Mouse (Mus musculus) WW6 (cell line): ENCODE results near the gene Erbb3.

ENCODE experiments used
- DNase-seq: peaks from one replicate; pipeline ENCODE4 v3.0.0-alpha.2; 2013; ENCODE audit warnings: low read depth, low spot score

Gene Erbb3

DNA sequence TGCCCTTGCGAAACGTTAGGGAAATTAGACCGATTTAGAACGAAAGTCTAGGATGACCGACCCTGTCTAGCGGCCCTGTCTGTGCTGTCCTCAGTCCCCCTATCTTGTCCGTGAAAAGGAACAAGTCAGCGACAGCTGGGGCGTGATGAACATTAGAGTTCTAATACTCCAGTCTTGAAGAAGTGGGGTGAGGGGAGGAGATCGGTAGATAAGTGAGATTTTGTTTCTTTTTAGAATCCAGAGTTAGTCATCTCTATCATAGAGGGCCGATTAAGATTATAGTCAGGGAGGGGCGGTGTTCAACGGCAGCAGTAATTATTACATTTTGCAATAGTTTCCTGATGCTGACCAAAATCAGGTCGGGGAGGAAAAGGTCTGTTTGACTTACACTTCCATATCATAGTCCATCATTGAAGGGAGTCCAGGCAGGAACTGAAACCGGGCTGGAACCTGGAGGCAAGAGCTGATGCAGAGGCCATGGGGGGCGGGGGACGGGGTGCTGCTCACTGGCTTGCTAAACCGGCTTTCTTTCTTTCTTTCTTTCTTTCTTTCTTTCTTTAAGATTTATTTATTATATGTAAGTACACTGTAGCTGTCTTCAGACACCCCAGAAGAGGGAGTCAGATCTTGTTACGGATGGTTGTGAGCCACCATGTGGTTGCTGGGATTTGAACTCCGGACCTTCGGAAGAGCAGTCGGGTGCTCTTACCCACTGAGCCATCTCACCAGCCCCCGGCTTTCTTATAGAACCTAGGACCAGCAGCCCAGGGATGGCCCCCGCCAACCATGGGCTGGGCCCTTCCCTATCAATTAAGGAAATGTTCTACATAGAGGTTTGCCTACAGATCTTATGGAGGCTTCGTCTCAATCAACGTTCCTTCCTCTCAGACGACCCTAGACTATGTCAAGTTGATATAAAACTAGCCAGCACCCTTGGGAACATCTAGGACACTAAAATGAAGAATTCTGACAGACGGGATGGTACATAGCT, 62.8 kb downstream of the Erbb3 start:
- no peak for DNase-seq

DNA sequence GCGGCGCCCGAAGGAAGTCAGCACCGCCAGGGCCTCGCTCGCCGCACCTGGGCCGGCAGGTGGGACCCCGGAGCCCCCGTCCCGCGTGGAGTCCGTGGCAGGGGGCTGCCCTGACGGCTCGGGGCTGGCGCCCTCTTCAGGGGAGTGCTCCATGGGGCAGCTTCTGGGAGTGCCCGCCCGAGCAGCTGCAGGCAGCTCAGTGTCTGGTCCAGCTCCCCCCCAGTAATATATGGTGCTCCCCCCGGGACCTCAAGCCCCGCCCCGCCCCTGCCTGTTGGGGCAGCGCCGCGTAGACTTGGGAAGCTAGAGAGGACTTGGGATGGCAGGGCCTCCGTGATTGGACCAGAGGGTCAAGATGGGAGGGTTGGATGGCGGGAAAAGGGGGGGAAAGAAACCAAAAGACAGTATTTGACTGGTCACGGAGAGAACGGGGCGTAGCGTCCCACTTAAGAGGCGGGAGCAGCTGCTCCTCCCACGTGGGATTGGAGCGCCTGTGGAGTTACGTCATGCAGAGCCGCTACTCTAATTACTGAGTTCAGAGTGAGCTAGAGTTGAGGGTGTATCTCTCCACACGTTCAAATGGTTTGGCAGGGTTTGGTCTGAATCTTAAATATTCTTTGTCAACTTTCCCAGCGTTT, 63.7 kb downstream of the Erbb3 start, which contains the start of gene Esyt1:
Gene Esyt1, minus strand, starts transcription at position 201 of the 638 bp plus-strand sequence.
- peak; percentile 92 for DNase-seq

DNA sequence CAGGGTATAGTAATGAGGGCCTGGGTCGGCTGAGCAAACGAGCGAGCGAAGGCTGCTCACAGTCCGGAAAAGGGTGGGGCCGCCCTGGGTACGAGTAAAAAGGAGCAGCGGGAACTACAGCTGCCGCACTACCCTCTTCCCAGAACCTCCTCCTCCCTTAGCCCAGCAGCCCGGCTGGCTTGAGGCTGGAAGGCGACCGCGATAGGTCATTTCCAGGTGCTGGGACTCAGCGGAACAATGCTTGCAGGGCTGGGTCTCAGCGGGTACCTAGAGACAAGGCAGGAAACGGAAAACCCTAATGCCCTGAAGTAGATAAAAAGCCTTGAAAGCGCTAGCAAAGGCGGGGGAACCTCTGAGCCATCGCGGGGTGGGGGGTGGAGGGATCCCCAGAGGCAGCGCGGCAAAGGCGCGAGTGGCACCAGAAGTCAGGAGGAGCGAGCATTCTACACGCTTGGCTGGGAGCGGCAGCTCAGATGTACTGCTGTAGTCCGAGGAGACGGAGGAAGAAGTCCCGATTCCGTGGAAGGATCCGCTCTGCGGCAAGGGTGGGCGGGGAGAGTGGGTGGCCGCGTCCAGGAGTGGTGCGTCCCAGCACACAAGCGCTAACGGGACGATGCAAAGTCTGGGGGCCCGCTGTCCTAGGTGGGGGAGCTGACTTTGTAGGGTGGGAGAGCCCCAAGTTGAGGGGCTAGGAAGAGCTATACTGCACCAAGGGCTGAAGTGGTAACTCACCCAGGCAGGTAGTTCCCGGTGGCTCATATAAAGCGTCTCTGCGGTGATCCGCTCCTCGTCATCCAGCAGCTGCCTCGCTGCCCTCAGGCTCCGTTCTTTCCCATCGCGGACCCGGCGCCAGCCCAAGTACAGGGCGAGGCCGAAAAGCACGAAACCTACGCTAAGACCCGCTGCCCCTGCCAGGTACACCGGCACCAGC, 64.5 kb downstream of the Erbb3 start:
- no peak for DNase-seq

GRCm38 (mm10) chr10:128524111-128524731, 65.2 kb downstream of the Erbb3 start:
- no peak for DNase-seq

DNA sequence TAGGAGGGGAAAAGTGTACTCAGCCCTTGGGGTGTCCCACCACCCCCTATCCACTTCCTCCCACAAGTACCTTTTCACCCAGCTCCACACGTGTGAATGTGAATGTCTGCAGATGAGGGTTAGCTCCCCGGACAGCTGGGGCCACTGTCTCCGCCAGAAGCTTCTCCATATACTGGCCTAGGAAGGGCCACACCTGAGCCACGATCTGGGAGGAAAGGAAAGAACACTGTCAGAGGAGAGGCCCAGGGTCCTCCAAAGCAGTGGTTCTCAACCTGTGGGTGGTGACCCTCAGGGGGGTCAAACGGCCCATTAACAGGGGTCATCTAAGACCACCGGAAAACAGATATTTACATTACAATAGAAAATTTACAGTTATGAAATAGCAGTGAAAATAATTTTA, 67.1 kb downstream of the Erbb3 start:
- no peak for DNase-seq

DNA sequence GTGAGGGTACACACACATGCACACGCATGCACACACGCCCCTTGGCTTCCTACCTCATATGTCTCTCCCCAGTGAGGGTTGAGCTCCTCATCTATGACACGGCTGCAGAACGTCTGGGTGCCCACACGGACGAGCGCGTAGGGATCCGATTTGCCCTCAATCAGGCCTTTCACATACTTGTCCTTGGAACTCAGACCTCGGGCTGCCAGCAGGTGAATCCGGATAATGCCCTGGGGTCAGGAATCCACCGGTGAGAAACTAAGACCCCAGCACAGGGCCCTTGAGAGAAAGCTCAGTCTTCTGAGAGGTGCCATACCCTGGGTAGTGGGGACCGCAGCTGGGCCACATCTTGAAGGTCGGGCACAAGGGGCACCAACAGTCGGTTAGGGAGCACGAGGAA, 68.9 kb downstream of the Erbb3 start:
- no peak for DNase-seq

- no peak for DNase-seq
Observed at GRCm38 (mm10) chr10:128518833-128519232, 70.6 kb downstream of the Erbb3 start.
